Mouse (Mus musculus) stomach, embryonic 14.5 days (tissue): ENCODE data around the gene Nr4a3. TPM values are rescaled to one million over a fixed set of nuclear protein-coding genes. Genes with fewer than 3 reads are reported as not detected.
A peak's percentile ranks its signal among the peaks of the same experiment; 100 is the strongest.

Experiments
- ATAC-seq: fragments of 200-750 bp; cut with Nextera tagmentation; 2 replicates; pipeline ENCODE4 v1.8.0; 2017; ENCODE audit warnings: low read depth, moderate TSS enrichment; ENCODE audit not compliant: insufficient number of reproducible peaks, insufficient read depth, low FRiP score
- H3K27ac ChIP-seq: fragments of 300-500 bp; sonication (generic); 2 replicates; pipeline ENCODE4 v1.5.1; 2014; ENCODE audit warnings: mild to moderate bottlenecking, low read length, moderate library complexity, mixed read lengths
- H3K27me3 ChIP-seq: fragments of 300-500 bp; sonication (generic); 2 replicates; pipeline ENCODE4 v1.6.1; 2014; ENCODE audit warnings: low read length, control low read depth, mixed read lengths; ENCODE audit not compliant: control insufficient read depth, insufficient read depth
- H3K36me3 ChIP-seq: fragments of 300-500 bp; sonication (generic); 2 replicates; pipeline ENCODE4 v1.6.1; 2014; ENCODE audit warnings: mild to moderate bottlenecking, control low read depth, low read length, moderate library complexity, mixed read lengths; ENCODE audit not compliant: control insufficient read depth, insufficient read depth
- H3K4me1 ChIP-seq: fragments of 300-500 bp; sonication (generic); 2 replicates; pipeline ENCODE4 v1.6.1; 2014; ENCODE audit warnings: low read length, control low read depth, mixed read lengths; ENCODE audit not compliant: control insufficient read depth, insufficient read depth
- H3K4me2 ChIP-seq: fragments of 300-500 bp; sonication (generic); replicated peaks from 2 replicates; pipeline ENCODE4 v1.6.1; 2014; ENCODE audit warnings: low read depth, low read length, control low read depth
- H3K4me3 ChIP-seq: fragments of 300-500 bp; sonication (generic); 2 replicates; pipeline ENCODE4 v1.5.1; 2014; ENCODE audit warnings: low read depth, low read length, control low read depth
- H3K9ac ChIP-seq: fragments of 300-500 bp; sonication (generic); replicated peaks from 2 replicates; pipeline ENCODE4 v1.6.1; 2014; ENCODE audit warnings: low read depth, mild to moderate bottlenecking, control low read depth, low read length, moderate library complexity, mixed read lengths
- H3K9me3 ChIP-seq: fragments of 300-500 bp; sonication (generic); 2 replicates; pipeline ENCODE4 v1.6.1; 2016; ENCODE audit warnings: low read depth, low read length, control low read depth; ENCODE audit not compliant: control insufficient read depth
- WGBS: fragments of 180-500 bp; shearing (Covaris S2); extraction: QIAGEN DNeasy Blood & Tissue Kit; methylation state at CpG from one replicate; pipeline ENCODE4 v1.1.7; 2014; 5-methylcytosine and 5-hydroxymethylcytosine counted together
- polyA plus RNA-seq: library from polyadenylated mRNA; unstranded; fragments of >200 nt; fragmentation: Nextera tagmentation; extraction: Ambion mirVana; gene quantifications from 2 replicates; pipeline ENCODE4 v1.2.1, GENCODE M21; 2014

The Nr4a3 gene
- polyA plus RNA-seq, 1 experiment from 2014 or later, result 0.20 TPM

DNA sequence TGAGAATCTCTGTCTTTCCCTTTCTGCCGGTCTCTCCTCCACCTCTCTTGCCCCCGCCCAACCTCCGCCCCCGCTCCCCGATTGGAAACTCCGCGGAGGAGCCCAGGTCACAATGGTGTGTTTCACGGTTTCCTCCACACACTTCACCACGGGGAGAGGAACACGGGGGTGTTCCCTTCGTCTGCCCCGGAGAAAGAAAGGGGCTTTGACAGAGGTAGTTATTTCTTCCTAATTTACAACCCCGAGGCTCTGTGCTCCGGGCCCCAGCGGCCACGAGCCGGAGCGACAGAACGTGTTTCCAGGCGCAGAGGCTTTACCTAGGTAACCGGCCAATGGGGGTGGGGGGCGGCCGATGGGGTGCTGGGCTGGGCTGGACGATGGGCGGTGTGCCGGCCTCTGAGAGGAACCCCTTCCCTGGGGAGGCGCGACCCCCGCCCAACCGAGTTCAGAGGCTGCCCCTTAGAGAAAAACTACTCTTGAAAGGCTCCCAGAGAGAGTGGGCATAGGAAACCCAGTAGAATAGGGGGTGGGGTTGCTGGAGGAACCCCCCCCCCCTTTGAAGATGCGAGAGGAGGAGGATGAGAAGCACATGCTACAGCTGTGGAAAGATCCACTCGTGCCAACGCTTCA, 2.3 kb downstream of the Nr4a3 start:
- H3K9ac ChIP-seq, result no peak overlapping the region
- H3K4me3 ChIP-seq, result peak overlapping the region; percentile 65
- peaks cover 23% of the 10 kb centered on the region for H3K4me1 ChIP-seq
- under 1% methylated on average over 33 of the region's 33 CpGs for WGBS
- no peak overlapping the region for H3K27ac ChIP-seq
- no peaks in the 10 kb centered on the region for H3K9me3 ChIP-seq
- no peaks in the 10 kb centered on the region for H3K36me3 ChIP-seq
- H3K27me3 ChIP-seq, result peaks cover 43% of the 10 kb centered on the region
- no peak for ATAC-seq
- peak overlapping the region; percentile 83 for H3K4me2 ChIP-seq

DNA sequence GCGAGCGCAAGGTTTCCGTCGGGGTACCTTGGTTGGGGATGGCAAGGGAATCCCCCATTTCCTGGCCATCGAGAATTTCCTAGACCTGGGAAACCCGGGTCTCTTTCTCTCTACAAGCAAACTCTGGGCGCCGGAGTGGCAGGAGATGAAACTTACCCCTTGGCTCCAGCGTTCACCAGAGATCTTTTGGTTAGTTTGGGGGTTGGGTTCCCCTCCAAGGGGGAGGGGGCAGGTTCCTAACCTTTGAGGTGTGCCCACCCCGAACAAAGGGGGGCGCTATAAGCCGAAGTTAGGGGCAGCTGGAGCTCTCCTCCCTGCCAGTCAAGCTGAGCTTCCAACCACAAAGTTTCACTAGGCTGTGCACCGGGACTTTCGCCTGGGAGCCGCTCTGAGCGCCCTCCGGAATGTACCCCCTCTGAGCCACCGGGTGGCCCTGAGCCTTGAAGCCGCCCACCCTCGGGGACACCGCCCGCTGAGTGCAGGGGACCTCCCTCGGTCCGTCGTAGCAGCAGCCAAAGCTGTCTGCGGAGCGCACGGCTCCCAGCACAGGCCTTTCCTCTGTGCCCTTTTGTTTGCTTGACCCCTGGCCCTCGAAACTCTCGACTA, 2.9 kb downstream of the Nr4a3 start:
- Histone ChIP-seq H3K27ac (no peak overlapping the region), H3K36me3 (no peaks in the 10 kb centered on the region), H3K4me2 (peak overlapping the region; percentile 83; the same call in 1 of the 2 replicates), H3K4me3 (peak overlapping the region; percentile 65), H3K4me1 (peaks cover 23% of the 10 kb centered on the region), H3K9ac (no peak overlapping the region), H3K27me3 (peaks cover 49% of the 10 kb centered on the region), H3K9me3 (no peaks in the 10 kb centered on the region)
- 1% methylated on average over 30 of the region's 30 CpGs for WGBS
- ATAC-seq, result no peak

DNA sequence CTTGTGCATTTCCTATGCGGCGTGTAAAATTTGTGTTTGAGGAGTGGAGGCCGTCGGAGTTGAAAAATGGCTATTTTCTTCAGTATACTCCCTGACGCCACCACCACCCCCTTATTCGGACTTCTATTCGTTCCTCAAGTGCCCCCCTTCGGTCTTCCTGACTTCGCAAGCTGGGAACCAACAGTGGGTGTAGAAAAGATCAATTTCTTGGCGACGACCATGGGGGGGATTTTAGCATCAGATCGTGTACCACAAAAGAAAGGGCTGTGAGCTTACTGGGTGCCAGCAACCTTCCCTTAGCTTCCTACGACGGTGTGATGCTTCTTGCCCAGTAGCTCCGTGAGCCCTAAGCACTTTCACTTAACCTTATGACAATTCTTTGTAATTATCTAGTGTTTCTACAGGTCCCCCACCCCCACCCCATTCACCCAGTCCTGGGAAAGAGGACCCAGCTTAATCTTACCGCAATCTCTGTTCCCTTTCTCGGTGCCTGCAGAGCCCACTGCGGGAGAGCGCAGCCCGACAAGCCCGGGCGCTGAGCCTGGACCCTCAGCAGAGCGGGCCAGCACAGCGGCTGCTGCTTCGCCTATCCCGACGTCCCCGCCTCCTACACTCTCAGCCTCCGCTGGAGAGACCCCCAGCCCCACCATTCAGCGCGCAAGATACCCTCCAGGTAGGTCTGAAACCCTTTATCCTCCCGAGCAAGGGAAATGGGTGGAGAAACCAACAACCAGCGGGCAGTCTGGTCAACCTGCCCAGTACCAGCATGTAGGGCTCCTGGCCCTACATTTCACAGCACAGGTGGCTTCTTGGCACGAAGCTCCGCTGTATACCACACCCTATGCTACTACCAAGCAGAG, 3.7 kb downstream of the Nr4a3 start:
- Histone ChIP-seq H3K4me1 (peaks cover 23% of the 10 kb centered on the region), H3K4me2 (peak overlapping the region; percentile 83; the same call in 1 of the 2 replicates), H3K27me3 (peaks cover 57% of the 10 kb centered on the region), H3K27ac (no peak overlapping the region), H3K9me3 (no peaks in the 10 kb centered on the region), H3K4me3 (no peak overlapping the region; the same call in 1 of the 2 replicates), H3K9ac (no peak overlapping the region), H3K36me3 (no peaks in the 10 kb centered on the region)
- no peak for ATAC-seq
- WGBS, result 2% methylated on average over 35 of the region's 35 CpGs

DNA sequence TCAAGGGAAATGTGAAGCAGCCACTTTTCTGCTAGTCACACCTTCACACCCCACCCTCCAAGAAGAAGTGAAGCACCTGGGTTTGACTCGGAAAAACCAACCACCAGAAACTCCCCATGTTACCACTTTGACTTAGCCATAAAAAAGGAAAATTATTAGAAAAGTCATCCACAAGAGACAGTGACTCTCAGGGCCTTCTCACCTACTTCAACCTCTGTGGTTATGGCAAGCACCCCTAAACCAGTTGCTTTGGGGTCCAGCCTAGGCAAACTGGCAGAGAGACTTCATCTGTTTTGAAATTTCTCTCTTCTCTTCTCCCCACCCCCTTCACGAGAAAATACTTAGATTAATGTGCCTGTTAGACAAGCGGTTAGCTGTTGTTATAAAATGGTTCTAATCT, 5.1 kb downstream of the Nr4a3 start:
- Histone ChIP-seq H3K4me2 (no peak overlapping the region), H3K9me3 (no peaks in the 10 kb centered on the region), H3K4me3 (no peak overlapping the region), H3K27ac (no peak overlapping the region), H3K9ac (no peak overlapping the region), H3K4me1 (peaks cover 20% of the 10 kb centered on the region), H3K36me3 (no peaks in the 10 kb centered on the region), H3K27me3 (peaks cover 67% of the 10 kb centered on the region)
- 55% methylated on average over 3 of the region's 3 CpGs for WGBS
- ATAC-seq, result no peak

DNA sequence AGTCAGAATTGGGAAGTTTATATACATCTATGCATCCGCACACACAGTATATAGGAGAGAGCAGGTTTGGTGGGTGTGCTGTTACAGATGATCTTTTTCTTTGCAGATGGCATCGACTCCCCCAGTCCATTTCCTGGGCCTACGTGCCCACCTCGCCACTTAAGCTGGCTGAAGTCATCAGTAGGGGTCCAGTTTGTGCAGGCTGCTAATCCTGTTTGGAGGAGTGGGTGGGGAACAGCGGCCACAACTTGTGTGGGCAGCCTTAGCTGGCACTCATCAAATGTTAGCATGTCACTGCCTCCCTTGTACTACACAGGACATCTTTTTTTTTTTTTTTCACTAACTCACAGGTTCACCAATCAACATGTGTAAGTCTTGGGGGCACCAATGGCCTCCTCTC, 5.5 kb downstream of the Nr4a3 start:
- H3K4me2 ChIP-seq, result no peak overlapping the region
- no peak for ATAC-seq
- H3K9ac ChIP-seq, result no peak overlapping the region
- no peak overlapping the region for H3K27ac ChIP-seq
- peaks cover 66% of the 10 kb centered on the region for H3K27me3 ChIP-seq
- no peaks in the 10 kb centered on the region for H3K36me3 ChIP-seq
- H3K4me1 ChIP-seq, result peaks cover 18% of the 10 kb centered on the region
- H3K4me3 ChIP-seq, result no peak overlapping the region
- H3K9me3 ChIP-seq, result no peaks in the 10 kb centered on the region
- WGBS, result 46% methylated on average over 5 of the region's 5 CpGs

DNA sequence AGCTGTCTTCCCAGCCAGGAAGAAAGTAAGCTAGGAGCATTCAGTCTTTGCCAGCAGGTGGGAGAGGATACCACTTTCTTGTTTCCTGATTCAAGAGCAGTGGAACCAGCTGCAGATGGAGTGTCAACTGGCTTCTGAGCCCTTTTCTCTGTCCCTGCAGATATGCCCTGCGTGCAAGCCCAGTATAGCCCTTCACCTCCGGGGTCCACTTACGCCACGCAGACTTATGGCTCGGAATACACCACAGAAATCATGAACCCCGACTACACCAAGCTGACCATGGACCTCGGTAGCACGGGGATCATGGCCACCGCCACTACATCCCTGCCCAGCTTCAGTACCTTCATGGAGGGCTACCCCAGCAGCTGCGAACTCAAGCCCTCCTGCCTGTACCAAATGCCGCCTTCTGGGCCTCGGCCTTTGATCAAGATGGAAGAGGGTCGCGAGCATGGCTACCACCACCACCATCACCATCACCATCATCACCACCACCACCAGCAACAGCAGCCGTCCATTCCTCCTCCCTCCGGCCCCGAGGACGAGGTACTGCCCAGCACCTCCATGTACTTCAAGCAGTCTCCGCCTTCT, 6.2 kb downstream of the Nr4a3 start:
- Histone ChIP-seq H3K4me3 (peak overlapping the region; percentile 33), H3K27me3 (peaks cover 66% of the 10 kb centered on the region), H3K4me1 (peaks cover 13% of the 10 kb centered on the region), H3K9me3 (no peaks in the 10 kb centered on the region), H3K9ac (no peak overlapping the region), H3K27ac (no peak overlapping the region), H3K4me2 (peak overlapping the region; percentile 59), H3K36me3 (no peaks in the 10 kb centered on the region)
- ATAC-seq, result no peak
- WGBS, result 14% methylated on average over 19 of the region's 19 CpGs

DNA sequence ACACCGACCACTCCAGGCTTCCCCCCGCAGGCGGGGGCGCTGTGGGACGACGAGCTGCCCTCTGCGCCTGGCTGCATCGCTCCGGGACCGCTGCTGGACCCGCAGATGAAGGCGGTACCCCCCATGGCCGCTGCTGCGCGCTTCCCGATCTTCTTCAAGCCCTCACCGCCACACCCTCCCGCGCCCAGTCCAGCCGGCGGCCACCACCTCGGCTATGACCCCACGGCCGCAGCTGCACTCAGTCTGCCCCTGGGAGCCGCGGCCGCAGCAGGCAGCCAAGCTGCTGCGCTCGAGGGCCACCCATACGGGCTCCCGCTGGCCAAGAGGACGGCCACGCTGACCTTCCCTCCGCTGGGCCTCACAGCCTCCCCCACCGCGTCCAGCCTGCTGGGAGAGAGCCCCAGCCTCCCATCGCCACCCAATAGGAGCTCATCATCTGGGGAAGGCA, 6.7 kb downstream of the Nr4a3 start:
- peak overlapping the region; percentile 33 for H3K4me3 ChIP-seq
- no peaks in the 10 kb centered on the region for H3K36me3 ChIP-seq
- H3K4me1 ChIP-seq, result peaks cover 13% of the 10 kb centered on the region
- under 1% methylated on average over 37 of the region's 37 CpGs for WGBS
- H3K9me3 ChIP-seq, result no peaks in the 10 kb centered on the region
- no peak overlapping the region for H3K9ac ChIP-seq
- peaks cover 64% of the 10 kb centered on the region for H3K27me3 ChIP-seq
- no peak overlapping the region for H3K27ac ChIP-seq
- H3K4me2 ChIP-seq, result peak overlapping the region; percentile 59
- peak; percentile 30; the same call in 1 of the 2 replicates for ATAC-seq

DNA sequence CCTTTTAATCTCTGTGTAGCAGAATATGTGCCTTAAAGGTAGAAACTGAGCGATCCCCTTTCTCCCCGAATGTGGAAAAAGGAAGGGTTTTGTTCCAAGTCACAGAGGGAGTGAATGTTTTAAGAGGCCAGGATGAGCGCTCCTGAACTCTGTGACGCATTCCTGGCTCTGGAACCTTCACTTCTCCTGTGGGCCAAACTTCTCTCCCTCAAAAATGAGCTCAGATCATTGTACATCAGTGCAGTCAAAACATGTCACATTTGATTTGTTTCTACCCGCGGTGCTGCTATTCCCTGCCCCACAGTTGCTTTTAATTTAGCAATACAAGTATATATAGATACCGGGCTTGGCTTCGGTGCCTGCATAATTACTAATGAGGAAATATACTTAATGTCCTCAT, 16.8 kb downstream of the Nr4a3 start:
- no peaks in the 10 kb centered on the region for H3K9me3 ChIP-seq
- H3K4me2 ChIP-seq, result no peak overlapping the region
- H3K36me3 ChIP-seq, result no peaks in the 10 kb centered on the region
- no peak overlapping the region for H3K9ac ChIP-seq
- no peak for ATAC-seq
- 59% methylated on average over 8 of the region's 8 CpGs for WGBS
- H3K27me3 ChIP-seq, result 0 out of 2 replicates have a peak, but pooled peaks cover 2% of the 10 kb centered on the region
- no peak overlapping the region for H3K4me3 ChIP-seq
- H3K4me1 ChIP-seq, result no peaks in the 10 kb centered on the region
- H3K27ac ChIP-seq, result no peak overlapping the region
